Mouse (Mus musculus) adrenal gland, adult 18-20 months (tissue): ENCODE results near the gene Nrm. TPM values are rescaled to one million over a fixed set of nuclear protein-coding genes. Genes with fewer than 3 reads are reported as not detected.

ENCODE experiments used
- DNase-seq, 2 experiments: peaks; one replicate each; pipeline ENCODE4 v3.0.0; 2021 to 2022; ENCODE audit warnings: low spot score in 2 of 2
- microRNA-seq, 2 experiments: library from miRNA; unstranded; fragments of <30 nt; microRNA quantifications; one replicate each; pipeline ENCODE4 v1.2.0; 2021; ENCODE audit warnings: borderline number of aligned reads in 2 of 2
- total RNA-seq, 2 experiments: library from RNA; stranded (reverse); gene quantifications; 1 replicate in 1 of 2; 2 replicates in 1 of 2; pipeline ENCODE4 v1.2.3; 2021

Gene Nrm
- total RNA-seq, 2 experiments from 2014 or later, result 2.3 TPM

DNA sequence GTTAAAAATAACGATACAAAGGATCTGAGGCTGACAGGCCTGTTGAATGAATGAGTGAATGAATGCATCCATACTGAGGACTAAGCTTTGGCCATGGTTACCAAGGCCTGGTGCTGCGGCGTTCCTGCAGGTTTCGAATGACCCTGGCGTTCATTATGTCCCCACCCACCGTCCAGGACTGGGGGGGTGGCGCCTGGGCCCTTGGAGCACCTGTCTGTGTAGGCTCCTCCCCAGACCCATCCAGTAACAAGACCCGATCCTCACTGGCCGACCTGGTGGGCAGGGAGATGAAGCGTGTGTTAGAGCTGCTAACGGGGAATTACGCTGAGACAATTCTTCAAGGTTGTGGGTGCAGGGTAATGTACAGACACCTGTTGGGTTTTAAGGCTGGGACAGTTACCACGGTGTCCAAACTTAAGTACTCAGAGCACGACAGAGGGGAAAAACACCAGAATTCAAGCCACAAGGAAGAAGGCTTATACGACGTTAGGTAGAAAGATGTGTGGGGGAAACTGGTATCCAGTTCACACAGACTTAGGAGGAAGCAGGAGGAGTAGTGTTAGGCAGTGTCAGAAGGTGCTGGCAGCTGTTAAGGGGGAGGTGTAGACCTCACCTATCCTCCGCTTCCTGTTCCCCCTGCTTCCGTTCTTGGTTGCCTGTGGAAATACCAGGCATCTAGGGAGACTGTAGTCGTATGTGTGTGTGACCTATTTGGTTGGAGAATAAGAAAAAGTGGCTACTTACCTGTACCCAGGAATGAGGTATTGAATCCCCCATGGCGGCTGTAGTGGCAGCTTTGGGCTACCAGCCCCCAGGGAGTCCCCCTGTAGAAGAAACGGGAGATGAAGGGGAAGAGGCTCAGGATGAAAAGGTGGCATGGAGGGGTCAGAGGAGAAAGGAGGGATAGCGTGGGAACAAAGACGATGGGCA, 36.8 kb downstream of the Nrm start:
- DNase-seq, result no peak

DNA sequence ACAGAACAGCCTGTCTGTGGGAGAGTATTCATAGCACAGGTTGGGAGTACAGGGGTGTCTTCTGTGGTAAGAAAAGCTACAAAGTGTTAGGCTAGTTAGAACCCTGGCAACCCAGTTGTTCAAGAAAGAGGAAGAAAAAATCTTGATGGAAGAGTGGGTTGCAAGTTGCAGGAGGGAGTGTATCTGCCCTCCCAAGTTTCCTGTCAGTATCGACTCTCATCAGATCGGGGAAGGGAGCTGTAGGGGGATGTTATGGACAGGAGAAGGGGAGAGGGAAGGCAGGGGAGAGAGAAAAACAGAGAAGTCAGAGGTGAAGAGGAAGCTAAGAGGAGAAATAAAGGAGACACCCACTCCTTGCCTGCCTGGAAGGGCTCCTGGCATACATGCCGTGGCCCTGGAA, 39.5 kb downstream of the Nrm start:
- DNase-seq, result no peak

DNA sequence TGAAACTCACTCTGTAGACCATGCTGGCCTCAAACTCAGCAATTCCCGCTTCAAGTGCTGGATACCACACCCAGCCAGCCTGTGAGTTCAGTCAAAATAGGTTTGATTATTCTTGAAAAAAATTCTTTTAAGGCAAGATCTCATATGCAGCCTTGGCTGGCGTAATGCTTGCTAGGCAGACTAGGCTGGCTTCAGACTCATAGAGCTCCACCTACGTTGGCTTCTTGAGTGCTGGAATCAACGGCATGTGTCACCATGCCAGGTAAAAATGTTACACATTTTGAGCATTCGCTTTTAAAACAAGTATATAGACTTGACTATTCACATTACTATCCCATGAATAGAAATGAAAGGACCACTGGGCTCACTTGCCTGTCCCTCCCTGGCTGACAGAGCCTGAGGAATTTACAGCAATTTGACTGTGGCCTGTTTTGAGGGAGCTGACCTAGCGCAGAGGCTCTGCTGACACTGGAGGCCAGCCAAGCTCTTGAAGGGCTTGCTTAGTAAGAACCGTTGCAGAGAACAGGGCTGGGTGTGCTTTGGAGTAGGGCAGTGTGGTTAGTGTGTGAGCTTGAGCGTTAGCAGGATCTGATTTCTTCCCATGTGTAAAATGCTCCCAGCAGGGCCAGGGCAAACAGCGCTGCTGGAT, 42.3 kb downstream of the Nrm start:
- DNase-seq, result no peak

DNA sequence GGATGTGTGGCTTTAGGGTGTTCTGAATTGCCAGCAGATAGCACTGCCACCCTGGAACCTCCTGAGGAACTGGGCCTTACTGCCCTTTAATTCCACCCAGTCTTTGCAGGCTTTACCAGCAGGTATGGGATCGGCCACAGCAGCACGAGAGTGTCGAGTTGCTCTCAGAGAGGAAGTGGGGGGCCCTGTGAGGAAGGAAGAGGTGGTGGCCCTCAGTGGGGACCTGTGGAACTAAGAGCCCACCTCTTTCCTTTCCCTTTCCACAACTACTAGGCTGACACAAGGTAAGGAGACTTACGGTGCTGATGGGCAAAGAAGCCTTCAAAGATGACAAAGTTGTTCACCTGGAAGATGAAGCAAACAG, 42.9 kb downstream of the Nrm start:
- no peak for DNase-seq

DNA sequence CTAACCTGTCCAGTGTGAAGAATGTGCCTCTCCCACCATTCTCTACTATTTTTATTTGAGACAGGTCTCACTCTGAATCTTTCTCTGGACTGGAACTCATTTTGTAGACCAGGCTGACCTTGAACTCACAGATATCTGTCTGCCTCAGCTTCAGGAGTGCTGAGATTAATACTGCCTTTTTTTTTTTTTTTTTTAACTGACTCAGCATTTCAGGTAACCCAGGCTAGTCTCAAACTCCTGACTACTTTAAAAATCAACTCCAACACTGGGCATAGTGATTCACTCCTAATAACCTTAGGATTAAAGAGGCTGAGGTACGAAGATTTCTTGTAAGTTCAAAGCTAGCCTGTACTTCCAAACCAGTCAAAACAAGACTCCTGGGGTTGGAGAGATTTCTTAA, 44.5 kb downstream of the Nrm start:
- DNase-seq, result no peak

DNA sequence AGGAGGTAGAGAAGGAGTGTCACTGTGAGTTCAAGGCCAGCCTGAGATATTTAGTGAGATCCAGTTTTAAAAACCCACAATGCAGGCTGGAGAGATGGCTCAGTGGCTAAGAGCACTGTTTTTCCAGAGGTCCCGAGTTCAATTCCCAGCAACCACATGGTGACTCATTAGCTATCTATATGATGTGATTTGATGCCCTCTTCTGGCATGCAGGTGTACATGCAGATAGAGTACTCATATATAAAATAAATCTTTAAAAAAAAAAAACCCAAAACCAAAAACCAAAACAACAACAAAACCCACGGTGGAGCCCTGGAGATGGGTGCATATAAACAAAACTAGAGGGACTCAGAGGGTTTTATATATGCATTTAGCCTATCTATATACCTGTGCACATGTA, 46.5 kb downstream of the Nrm start:
- no peak for DNase-seq

DNA sequence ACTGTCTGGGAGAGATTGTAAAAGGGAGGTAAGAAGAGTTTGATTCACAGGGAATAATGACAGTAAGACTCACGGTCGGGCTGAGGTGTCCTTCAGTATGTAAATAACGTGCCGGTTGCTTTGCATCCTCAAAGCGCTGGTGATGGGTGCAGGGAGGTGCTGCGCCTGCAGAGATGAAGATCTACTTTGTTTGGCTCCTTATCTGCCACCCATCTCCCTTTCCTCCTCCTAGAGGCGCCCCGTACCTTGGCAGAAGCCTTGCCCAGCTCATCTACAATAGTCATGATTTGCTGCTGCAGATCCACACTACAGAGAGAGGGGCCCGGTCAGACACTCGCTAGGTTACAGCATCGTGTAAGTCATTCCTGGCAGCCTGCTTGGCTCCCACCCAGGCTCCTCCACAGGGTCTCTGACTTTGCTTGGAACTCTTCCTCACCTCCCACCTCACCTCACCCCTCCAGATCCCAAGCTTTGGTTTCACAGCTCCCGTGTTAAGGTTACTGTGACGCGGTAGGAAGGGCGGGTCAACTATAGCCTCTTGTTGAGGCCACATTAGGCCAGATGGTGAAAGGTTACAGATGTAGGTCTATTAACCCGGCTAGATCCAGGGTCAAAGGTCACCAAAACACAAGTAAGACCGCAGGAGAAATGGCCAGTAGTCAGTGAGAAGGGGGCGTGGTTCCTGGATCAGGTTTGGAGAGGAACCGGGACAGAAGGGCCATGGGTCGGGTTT, 48.2 kb downstream of the Nrm start:
- no peak for DNase-seq

DNA sequence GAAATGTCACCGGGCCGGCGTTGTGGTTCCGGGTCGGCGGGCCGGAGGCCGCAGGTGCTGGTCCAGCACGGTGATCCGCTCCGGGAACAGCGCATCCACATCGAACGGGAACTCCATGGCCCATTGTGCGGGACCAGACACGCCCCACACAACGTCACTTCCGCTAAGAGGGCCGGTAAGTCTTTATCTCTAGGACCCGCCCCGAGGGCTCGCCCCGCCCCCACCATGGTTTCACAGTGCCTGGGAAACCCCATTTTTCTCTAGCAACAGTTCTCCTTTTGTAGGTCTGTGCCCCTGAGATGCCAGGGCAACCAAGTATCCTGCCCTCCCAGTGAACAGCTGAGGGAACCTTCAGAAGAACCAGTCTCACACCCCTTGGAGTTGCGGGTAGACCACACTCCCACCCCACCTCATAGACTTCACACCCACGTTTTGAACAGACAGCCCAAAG, 48.8 kb downstream of the Nrm start, which contains the start of gene Atat1:
Gene Atat1 (minus strand): TSS at position 157 of the 451 bp plus-strand sequence.
- DNase-seq, result peak; percentile 94 to 95

DNA sequence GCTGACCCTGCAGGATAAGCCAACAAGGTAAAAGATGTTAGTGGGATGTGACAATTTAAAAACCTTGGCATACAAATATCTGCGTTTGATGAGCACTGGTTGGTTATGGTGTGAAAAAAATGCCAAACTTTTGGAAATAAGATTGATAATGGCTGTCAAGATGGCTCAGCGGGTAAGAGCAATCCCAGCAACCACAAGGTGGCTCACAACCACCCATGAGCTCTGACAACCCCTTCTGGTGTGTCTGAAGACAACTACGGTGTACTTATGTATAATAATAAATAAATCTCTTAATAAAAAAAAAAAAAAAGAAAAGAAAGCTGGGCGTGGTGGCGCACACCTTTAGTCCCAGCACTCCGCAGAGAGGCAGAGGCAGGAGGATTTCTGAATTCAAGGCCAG, 53.9 kb downstream of the Nrm start:
- no peak for DNase-seq

Small RNA genes within 50 kb of the gene (microRNA-seq; reads per million reads assigned to microRNA genes)
- 0 to 1.2 reads per million in 2 experiments for gene Gm28033

Other genes starting within 250 kb of the Nrm start
- gene Gm9573, start 234.7 kb upstream of the Nrm start, total RNA-seq, result not detected
- not detected for gene Mucl3, start 217.6 kb upstream of the Nrm start, total RNA-seq
- gene Vars2, start 193.7 kb upstream of the Nrm start, total RNA-seq, result 10 to 100 TPM; 37.2 to 38.7 TPM
- gene Gtf2h4, start 187.6 kb upstream of the Nrm start, total RNA-seq, result 10 to 100 TPM; 20.2 to 20.8 TPM
- gene Ddr1, start 156.7 kb upstream of the Nrm start, total RNA-seq, result 10 to 100 TPM; 33.5 to 44.1 TPM
- gene Ier3, start 39.6 kb upstream of the Nrm start, total RNA-seq, result 10 to 100 TPM in 1 of 2 experiments, 1 to 10 TPM in 1; 7.9 to 19.0 TPM
- gene Flot1, start 38.1 kb upstream of the Nrm start, total RNA-seq, result 10 to 100 TPM; 62.9 to 71.2 TPM
- gene Tubb5, start 23.0 kb upstream of the Nrm start, total RNA-seq, result 100 to 1,000 TPM; 134 to 185 TPM
- gene Mdc1, start 19.8 kb upstream of the Nrm start, total RNA-seq, result 10 to 100 TPM; 11.5 to 16.7 TPM
- gene Ppp1r18, start 4.3 kb downstream of the Nrm start, total RNA-seq, result 10 to 100 TPM; 35.3 to 41.0 TPM
- 10 to 100 TPM; 43.3 to 48.3 TPM for gene Dhx16, start 18.5 kb downstream of the Nrm start, total RNA-seq
- gene 2310061I04Rik, start 36.1 kb downstream of the Nrm start, total RNA-seq, result 10 to 100 TPM; 49.5 to 53.8 TPM
- 10 to 100 TPM; 43.9 to 44.5 TPM for gene Atat1, start 48.8 kb downstream of the Nrm start, total RNA-seq
- 100 to 1,000 TPM in 1 of 2 experiments, 10 to 100 TPM in 1; 93.5 to 102 TPM for gene Mrps18b, start 55.1 kb downstream of the Nrm start, total RNA-seq
- gene Ppp1r10, start 55.1 kb downstream of the Nrm start, total RNA-seq, result 10 to 100 TPM; 63.7 to 98.8 TPM
- gene Abcf1, start 108.4 kb downstream of the Nrm start, total RNA-seq, result 10 to 100 TPM; 80.0 to 95.8 TPM
- gene Gnl1, start 118.5 kb downstream of the Nrm start, total RNA-seq, result 10 to 100 TPM; 47.9 to 55.9 TPM
- gene Prr3, start 118.9 kb downstream of the Nrm start, total RNA-seq, result 10 to 100 TPM; 17.5 to 22.8 TPM
- 1 to 10 TPM; 7.5 to 8.1 TPM for gene H2-T24, start 159.2 kb downstream of the Nrm start, total RNA-seq
- 100 to 1,000 TPM in 1 of 2 experiments, 10 to 100 TPM in 1; 68.0 to 139 TPM for gene H2-T23, start 171.5 kb downstream of the Nrm start, total RNA-seq
- gene H2-T22, start 181.4 kb downstream of the Nrm start, total RNA-seq, result 10 to 100 TPM; 33.0 to 61.5 TPM
- not detected for gene Gm6034, start 181.6 kb downstream of the Nrm start, total RNA-seq
- 10 to 100 TPM in 1 of 2 experiments, 1 to 10 TPM in 1; 7.0 to 18.8 TPM for gene Gm11127, start 197.1 kb downstream of the Nrm start, total RNA-seq